ENCODE assay signal across 1 mouse cellular context in genomic region chr8:107404057-107404456, GRCm38 (mm10).
A peak's percentile ranks its signal among the peaks of the same experiment; 100 is the strongest.
TF ChIP-seq lines count a peak whose summit lies in the region.

No protein-coding gene starts in this region.

TF ChIP-seq in MEL, 35 proteins besides CTCF, POLR2A, EP300 and RAD21 (continued from another document):
- TF ChIP-seq UBTF (IDR thresholded peaks at IDR 0.05; ENCODE audit: borderline replicate concordance, insufficient read depth, low read depth, low read length) (no peak), TAL1 (IDR thresholded peaks at IDR 0.05; ENCODE audit: low read length) (no peak), ZC3H11A (IDR thresholded peaks at IDR 0.05; ENCODE audit: low read depth, low read length) (no peak), GATA1 (IDR thresholded peaks at IDR 0.05; ENCODE audit: low read depth, low read length) (peak; percentile 43; the same call in 1 of the 2 replicates), CHD2 (IDR thresholded peaks at IDR 0.05; ENCODE audit: low read length) (no peak)
